Mouse (Mus musculus): ENCODE results near the gene Cacna2d3. TPM values are rescaled to one million over a fixed set of nuclear protein-coding genes. Genes with fewer than 3 reads are reported as not detected.

The Cacna2d3 gene
- polyA plus RNA-seq, 1 experiment from 2014 or later = 20.4 TPM

- no peaks in the 10 kb centered on the region for H3K36me3 ChIP-seq (ENCODE audit: control insufficient read depth, insufficient read depth, low read length)
- H3K27ac ChIP-seq (ENCODE audit: low read depth, low read length) = no peak overlapping the region
- H3K4me2 ChIP-seq (replicated peaks; ENCODE audit: low read depth, low read length) = no peak overlapping the region
- 93% methylated on average over 8 of the region's 8 CpGs for WGBS
- no peaks in the 10 kb centered on the region for H3K9me3 ChIP-seq (ENCODE audit: control insufficient read depth, low read length)
- ATAC-seq (ENCODE audit: low FRiP score) = no peak
- no peak for DNase-seq (ENCODE audit: low spot score)
- H3K4me1 ChIP-seq (replicated peaks; ENCODE audit: control insufficient read depth, insufficient read depth, low read length) = no peaks in the 10 kb centered on the region
- H3K9ac ChIP-seq (ENCODE audit: low read depth, low read length) = no peak overlapping the region
- H3K27me3 ChIP-seq (ENCODE audit: control insufficient read depth, insufficient read depth, low read length) = no peaks in the 10 kb centered on the region
- no peak overlapping the region for H3K4me3 ChIP-seq (ENCODE audit: low read depth, low read length)
These were observed 163.2 kb downstream of the Cacna2d3 start for GRCm38 (mm10) chr14:29558440-29558839.

- no peak overlapping the region for H3K27ac ChIP-seq (ENCODE audit: low read depth, low read length)
- WGBS = 92% methylated on average over 3 of the region's 3 CpGs
- H3K27me3 ChIP-seq (ENCODE audit: control insufficient read depth, insufficient read depth, low read length) = no peaks in the 10 kb centered on the region
- DNase-seq (ENCODE audit: low spot score) (no peak), ATAC-seq (ENCODE audit: low FRiP score) (no peak)
- no peaks in the 10 kb centered on the region for H3K9me3 ChIP-seq (ENCODE audit: control insufficient read depth, low read length)
- H3K36me3 ChIP-seq (ENCODE audit: control insufficient read depth, insufficient read depth, low read length) = no peaks in the 10 kb centered on the region
- no peak overlapping the region for H3K4me3 ChIP-seq (ENCODE audit: low read depth, low read length)
- no peak overlapping the region for H3K9ac ChIP-seq (ENCODE audit: low read depth, low read length)
- H3K4me2 ChIP-seq (replicated peaks; ENCODE audit: low read depth, low read length) = no peak overlapping the region
- H3K4me1 ChIP-seq (replicated peaks; ENCODE audit: control insufficient read depth, insufficient read depth, low read length) = no peaks in the 10 kb centered on the region
These were observed 165.5 kb downstream of the Cacna2d3 start for GRCm38 (mm10) chr14:29556152-29556551.

- Histone ChIP-seq H3K4me2 (replicated peaks; ENCODE audit: low read depth, low read length) (no peak overlapping the region), H3K4me1 (replicated peaks; ENCODE audit: control insufficient read depth, insufficient read depth, low read length) (no peaks in the 10 kb centered on the region), H3K4me3 (ENCODE audit: low read depth, low read length) (no peak overlapping the region), H3K27me3 (ENCODE audit: control insufficient read depth, insufficient read depth, low read length) (no peaks in the 10 kb centered on the region), H3K27ac (ENCODE audit: low read depth, low read length) (no peak overlapping the region), H3K9ac (ENCODE audit: low read depth, low read length) (no peak overlapping the region), H3K9me3 (ENCODE audit: control insufficient read depth, low read length) (no peaks in the 10 kb centered on the region), H3K36me3 (ENCODE audit: control insufficient read depth, insufficient read depth, low read length) (no peaks in the 10 kb centered on the region)
- DNase-seq (ENCODE audit: low spot score) (no peak), ATAC-seq (ENCODE audit: low FRiP score) (no peak)
- 76% methylated on average over 5 of the region's 5 CpGs for WGBS
These were observed 169.2 kb downstream of the Cacna2d3 start for GRCm38 (mm10) chr14:29552471-29552870.

GRCm38 (mm10) chr14:29548646-29549045 is 173.0 kb downstream of the Cacna2d3 start:
- Histone ChIP-seq H3K27me3 (ENCODE audit: control insufficient read depth, insufficient read depth, low read length) (no peaks in the 10 kb centered on the region), H3K9ac (ENCODE audit: low read depth, low read length) (no peak overlapping the region), H3K4me2 (replicated peaks; ENCODE audit: low read depth, low read length) (no peak overlapping the region), H3K27ac (ENCODE audit: low read depth, low read length) (no peak overlapping the region), H3K9me3 (ENCODE audit: control insufficient read depth, low read length) (no peaks in the 10 kb centered on the region), H3K36me3 (ENCODE audit: control insufficient read depth, insufficient read depth, low read length) (no peaks in the 10 kb centered on the region), H3K4me1 (replicated peaks; ENCODE audit: control insufficient read depth, insufficient read depth, low read length) (no peaks in the 10 kb centered on the region), H3K4me3 (ENCODE audit: low read depth, low read length) (no peak overlapping the region)
- DNase-seq (ENCODE audit: low spot score) = no peak
- ATAC-seq (ENCODE audit: low FRiP score) = no peak
- 89% methylated on average over 5 of the region's 5 CpGs for WGBS

- Histone ChIP-seq H3K4me1 (replicated peaks; ENCODE audit: control insufficient read depth, insufficient read depth, low read length) (no peaks in the 10 kb centered on the region), H3K9ac (ENCODE audit: low read depth, low read length) (no peak overlapping the region), H3K4me2 (replicated peaks; ENCODE audit: low read depth, low read length) (no peak overlapping the region), H3K4me3 (ENCODE audit: low read depth, low read length) (no peak overlapping the region), H3K9me3 (ENCODE audit: control insufficient read depth, low read length) (no peaks in the 10 kb centered on the region), H3K27me3 (ENCODE audit: control insufficient read depth, insufficient read depth, low read length) (no peaks in the 10 kb centered on the region), H3K27ac (ENCODE audit: low read depth, low read length) (no peak overlapping the region), H3K36me3 (ENCODE audit: control insufficient read depth, insufficient read depth, low read length) (no peaks in the 10 kb centered on the region)
- no peak for DNase-seq (ENCODE audit: low spot score)
- 85% methylated on average over 3 of the region's 3 CpGs for WGBS
- no peak for ATAC-seq (ENCODE audit: low FRiP score)
These were observed 191.1 kb downstream of the Cacna2d3 start for GRCm38 (mm10) chr14:29530516-29530915.

GRCm38 (mm10) chr14:29528696-29529095 is 193.0 kb downstream of the Cacna2d3 start:
- Histone ChIP-seq H3K4me2 (replicated peaks; ENCODE audit: low read depth, low read length) (no peak overlapping the region), H3K9ac (ENCODE audit: low read depth, low read length) (no peak overlapping the region), H3K9me3 (ENCODE audit: control insufficient read depth, low read length) (no peaks in the 10 kb centered on the region), H3K27ac (ENCODE audit: low read depth, low read length) (no peak overlapping the region), H3K4me1 (replicated peaks; ENCODE audit: control insufficient read depth, insufficient read depth, low read length) (no peaks in the 10 kb centered on the region), H3K36me3 (ENCODE audit: control insufficient read depth, insufficient read depth, low read length) (no peaks in the 10 kb centered on the region), H3K27me3 (ENCODE audit: control insufficient read depth, insufficient read depth, low read length) (no peaks in the 10 kb centered on the region), H3K4me3 (ENCODE audit: low read depth, low read length) (no peak overlapping the region)
- no peak for ATAC-seq (ENCODE audit: low FRiP score)
- no peak for DNase-seq (ENCODE audit: low spot score)
- WGBS = 82% methylated on average over 10 of the region's 10 CpGs

GRCm38 (mm10) chr14:29519751-29520669 is 201.7 kb downstream of the Cacna2d3 start:
- Histone ChIP-seq H3K9ac (ENCODE audit: low read depth, low read length) (no peak overlapping the region), H3K9me3 (ENCODE audit: control insufficient read depth, low read length) (no peaks in the 10 kb centered on the region), H3K4me2 (replicated peaks; ENCODE audit: low read depth, low read length) (no peak overlapping the region), H3K27ac (ENCODE audit: low read depth, low read length) (no peak overlapping the region), H3K27me3 (ENCODE audit: control insufficient read depth, insufficient read depth, low read length) (no peaks in the 10 kb centered on the region), H3K4me3 (ENCODE audit: low read depth, low read length) (no peak overlapping the region), H3K36me3 (ENCODE audit: control insufficient read depth, insufficient read depth, low read length) (no peaks in the 10 kb centered on the region), H3K4me1 (replicated peaks; ENCODE audit: control insufficient read depth, insufficient read depth, low read length) (no peaks in the 10 kb centered on the region)
- ATAC-seq (ENCODE audit: low FRiP score) (no peak), DNase-seq (ENCODE audit: low spot score) (peak; percentile 13)
- 43% methylated on average over 7 of the region's 7 CpGs for WGBS

GRCm38 (mm10) chr14:29502667-29503066 is 219.0 kb downstream of the Cacna2d3 start:
- Histone ChIP-seq H3K27ac (ENCODE audit: low read depth, low read length) (no peak overlapping the region), H3K4me2 (replicated peaks; ENCODE audit: low read depth, low read length) (no peak overlapping the region), H3K36me3 (ENCODE audit: control insufficient read depth, insufficient read depth, low read length) (no peaks in the 10 kb centered on the region), H3K27me3 (ENCODE audit: control insufficient read depth, insufficient read depth, low read length) (no peaks in the 10 kb centered on the region), H3K4me3 (ENCODE audit: low read depth, low read length) (no peak overlapping the region), H3K4me1 (replicated peaks; ENCODE audit: control insufficient read depth, insufficient read depth, low read length) (no peaks in the 10 kb centered on the region), H3K9me3 (ENCODE audit: control insufficient read depth, low read length) (no peaks in the 10 kb centered on the region), H3K9ac (ENCODE audit: low read depth, low read length) (no peak overlapping the region)
- DNase-seq (ENCODE audit: low spot score) (no peak), ATAC-seq (ENCODE audit: low FRiP score) (no peak)
- WGBS = 69% methylated on average over 5 of the region's 5 CpGs
